Mouse (Mus musculus) mouse embryonic stem cell (cell line): ENCODE measurements around the gene Bbs5.

Source experiments
- in situ Hi-C, 2 experiments: fragments of 300-500 bp; cut with MboI; formaldehyde crosslinking; loops; 1 replicate in 1 of 2; 3 replicates in 1 of 2; pipeline ENCODE4 v1.14.3; 2019 to 2020; ENCODE audit warnings: low sequenced_read_pairs in 2 of 2, low pct_unique_long_range_greater_than_20kb in 1 of 2, mixed read lengths in 1 of 2; ENCODE audit not compliant: unreplicated experiment in 1 of 2

The Bbs5 gene

GRCm38 (mm10) chr2:69663827-69664476, 17.0 kb downstream of the Bbs5 start:
- in situ Hi-C loops, result no loop called here

DNA sequence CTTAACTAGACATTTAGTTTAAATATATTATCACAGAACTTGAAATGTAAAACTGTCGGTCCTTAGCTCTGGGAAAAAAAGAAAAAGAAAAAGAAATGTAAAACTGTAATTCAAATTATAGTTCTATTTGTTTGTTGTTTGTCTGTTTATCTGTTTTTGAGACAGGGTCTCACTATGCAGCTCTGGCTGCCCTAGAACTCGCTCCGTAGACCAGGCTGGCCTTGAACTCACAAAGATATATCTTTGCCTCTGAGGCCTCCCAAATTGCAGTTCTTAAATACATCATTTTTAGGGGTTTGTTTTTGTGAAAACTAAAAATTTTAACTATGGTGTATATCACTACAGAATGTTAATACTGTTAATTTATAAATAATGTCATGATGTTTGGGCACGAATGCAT, 20.7 kb downstream of the Bbs5 start:
- in situ Hi-C loops, result no loop called here

GRCm38 (mm10) chr2:69668414-69668813, 21.4 kb downstream of the Bbs5 start:
- in situ Hi-C loops, result no loop called here

DNA sequence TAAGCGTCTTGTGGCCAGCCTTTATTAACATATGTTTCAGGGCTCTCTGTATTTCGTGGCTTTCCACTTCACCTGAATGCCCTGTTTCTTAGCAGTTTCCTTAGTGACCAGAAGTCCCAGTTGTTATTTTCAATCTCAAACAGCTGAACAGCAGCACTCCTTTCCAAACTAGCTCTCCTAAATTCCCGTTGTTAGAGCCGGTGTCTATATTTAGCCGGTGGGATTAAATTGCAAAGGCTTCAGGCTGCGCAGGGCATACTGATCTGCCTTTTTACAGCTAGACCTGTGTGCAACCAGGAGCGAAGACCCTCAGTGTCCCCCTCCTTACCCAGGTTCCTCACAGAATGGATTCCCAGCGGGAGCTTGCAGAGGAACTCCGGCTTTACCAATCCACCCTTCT, 22.9 kb downstream of the Bbs5 start, which contains the start of gene Klhl41:
Gene Klhl41, plus strand, starts transcription at position 268 of the 400 bp plus-strand sequence.
- in situ Hi-C loops, result no loop called here

DNA sequence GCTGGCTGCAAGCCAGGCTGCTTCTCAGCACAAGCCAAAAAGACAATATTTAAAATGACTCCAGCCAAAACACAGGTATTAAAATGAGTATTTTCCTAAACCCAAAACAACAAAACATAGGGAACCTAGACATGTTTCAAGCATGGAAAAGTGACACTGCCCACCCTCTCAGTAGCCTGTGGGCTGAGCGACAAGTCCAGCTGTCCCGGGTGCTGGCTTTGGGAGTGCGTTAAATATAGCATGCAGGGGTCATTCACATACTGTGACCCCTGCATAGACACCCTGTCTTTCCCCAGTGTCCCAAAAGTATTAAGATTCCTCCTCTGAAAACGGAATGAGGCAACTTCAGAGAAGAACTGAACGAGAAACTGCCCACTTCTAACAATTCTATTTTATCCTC, 26.8 kb downstream of the Bbs5 start:
- in situ Hi-C loops, result no loop called here

- in situ Hi-C loops, result loop anchor here in 1 of 2 experiments (5.0 kb wide), 1 partner anchor 38 kb away; no protein-coding TSS in a partner anchor
Observed at GRCm38 (mm10) chr2:69675266-69675665, 28.3 kb downstream of the Bbs5 start.

- in situ Hi-C loops, result loop anchor here in 1 of 2 experiments (5.0 kb wide), 1 partner anchor 39 kb away; no protein-coding TSS in a partner anchor
Observed at GRCm38 (mm10) chr2:69676713-69677112, 29.7 kb downstream of the Bbs5 start.

DNA sequence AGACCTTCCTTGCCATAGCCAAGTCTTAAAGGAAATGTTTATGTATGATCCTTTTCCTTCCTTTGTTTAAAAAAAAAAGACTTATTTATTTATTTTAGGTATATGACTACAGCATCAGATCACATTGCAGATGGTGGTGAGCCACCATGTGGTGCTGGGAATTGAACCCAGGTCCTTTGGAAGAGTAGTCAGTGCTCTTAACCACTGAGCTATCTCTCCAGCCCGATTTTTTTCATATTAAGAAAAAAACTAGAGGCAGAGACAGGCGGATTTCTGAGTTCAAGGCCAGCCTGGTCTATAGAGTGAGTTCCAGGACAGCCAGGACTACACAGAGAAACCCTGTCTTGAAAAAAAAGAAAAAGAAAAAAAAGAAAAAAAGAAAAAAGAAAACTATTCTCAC, 30.2 kb downstream of the Bbs5 start:
- in situ Hi-C loops, result loop anchor here in 1 of 2 experiments (5.0 kb wide), 1 partner anchor 40 kb away; no protein-coding TSS in a partner anchor

DNA sequence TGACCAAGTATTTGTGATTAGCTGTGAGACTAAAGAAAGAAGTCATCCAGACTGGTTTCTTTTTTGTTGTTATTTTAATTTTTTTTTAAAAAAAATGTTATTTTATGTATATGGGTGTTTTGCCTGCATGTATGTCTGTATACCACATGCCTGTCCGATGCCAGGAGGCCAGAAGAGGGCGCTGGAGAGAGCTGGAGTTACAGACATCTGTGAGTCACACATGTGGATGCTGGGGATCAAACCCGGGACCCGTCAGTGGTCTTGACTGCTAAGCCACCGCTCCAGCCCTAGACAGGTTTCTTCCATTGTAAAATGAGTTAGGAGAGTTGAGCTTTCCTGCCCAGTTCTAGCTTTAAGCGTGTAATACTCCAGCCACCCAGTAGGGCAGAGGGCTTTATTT, 33.0 kb downstream of the Bbs5 start:
- in situ Hi-C loops, result loop anchor here in 1 of 2 experiments (5.0 kb wide), 1 partner anchor 43 kb away; no protein-coding TSS in a partner anchor

DNA sequence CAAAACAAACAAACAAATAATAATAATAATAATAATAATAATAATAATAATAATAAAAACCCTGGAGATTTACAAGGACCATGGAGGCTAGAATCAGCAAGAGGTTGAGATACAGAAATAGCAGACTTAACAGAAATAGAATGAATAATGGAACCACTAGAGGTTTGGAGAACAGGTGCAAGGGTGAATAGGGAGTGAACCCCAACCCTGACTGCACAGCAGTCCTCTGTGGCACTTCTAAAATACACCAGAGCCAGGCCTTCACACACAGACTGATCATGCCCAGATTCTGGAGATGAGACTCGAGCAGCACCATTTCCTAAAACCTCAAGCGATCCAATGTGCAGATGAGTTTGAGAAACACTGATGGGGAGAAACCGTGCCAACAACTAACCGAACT, 35.0 kb downstream of the Bbs5 start:
- in situ Hi-C loops, result no loop called here

- in situ Hi-C loops, result no loop called here
Observed at GRCm38 (mm10) chr2:69683036-69683805, 36.2 kb downstream of the Bbs5 start.

DNA sequence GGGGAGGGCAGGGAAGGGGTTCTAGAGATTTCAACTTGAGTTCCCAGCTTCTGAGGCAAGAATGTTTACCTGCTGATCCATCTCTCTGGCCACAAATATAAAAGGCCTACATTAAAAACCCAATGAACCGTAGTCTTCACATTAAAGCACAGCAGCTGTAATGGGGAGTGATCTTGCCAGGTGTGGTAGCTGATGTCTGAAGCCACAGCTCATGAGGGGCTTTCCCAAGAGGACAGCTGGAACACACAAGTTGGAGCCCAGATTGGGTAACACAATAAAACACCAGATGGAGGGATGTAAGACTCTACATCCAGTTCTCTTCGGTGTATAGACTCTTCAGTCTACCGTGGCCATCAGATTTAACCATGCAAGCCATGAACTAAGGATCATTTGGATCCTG, 37.5 kb downstream of the Bbs5 start:
- in situ Hi-C loops, result no loop called here

- in situ Hi-C loops, result no loop called here
Observed at GRCm38 (mm10) chr2:69690214-69690613, 43.2 kb downstream of the Bbs5 start.

GRCm38 (mm10) chr2:69690843-69691242, 43.9 kb downstream of the Bbs5 start:
- in situ Hi-C loops, result no loop called here

- in situ Hi-C loops, result no loop called here
Observed at GRCm38 (mm10) chr2:69693501-69693900, 46.5 kb downstream of the Bbs5 start.

DNA sequence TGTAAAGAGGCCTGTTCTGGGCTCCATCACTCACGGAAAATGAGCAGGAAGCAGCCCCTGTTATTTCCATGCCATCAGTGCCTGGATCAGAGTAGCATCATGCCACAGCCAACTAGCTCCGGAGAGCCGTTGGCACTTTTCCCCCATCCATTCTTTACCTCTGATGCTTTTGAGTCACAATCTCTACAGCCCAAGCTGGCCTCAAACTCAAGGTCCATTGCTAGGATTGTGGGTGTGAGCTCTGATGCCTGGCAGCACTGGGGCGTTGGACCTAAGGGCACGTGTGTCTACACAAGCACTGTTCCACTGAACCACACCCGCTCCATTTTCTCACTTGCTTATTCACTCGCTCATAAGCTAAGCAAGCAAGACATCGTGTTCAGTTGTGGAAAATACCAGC, 53.5 kb downstream of the Bbs5 start:
- in situ Hi-C loops, result no loop called here

GRCm38 (mm10) chr2:69712171-69712570, 65.2 kb downstream of the Bbs5 start:
- in situ Hi-C loops, result no loop called here

GRCm38 (mm10) chr2:69712981-69713625, 66.1 kb downstream of the Bbs5 start, which contains the start of gene Fastkd1:
Gene Fastkd1 (minus strand): TSS chr2:69713516.
- in situ Hi-C loops, result no loop called here

GRCm38 (mm10) chr2:69713626-69714014, 66.6 kb downstream of the Bbs5 start:
- in situ Hi-C loops, result no loop called here
